Mouse (Mus musculus) right cerebral cortex, postnatal 25 days (tissue): ENCODE data around the gene Gm17535.
"Not testable (repeated sequence)": the region's sequence is repeated elsewhere in the genome, so short reads cannot be mapped to it uniquely, and the experiment has no call there.

Experiments
- DNase-seq: peaks from one replicate; pipeline ENCODE4 v3.0.0; 2022

Gm17535 gene

GRCm38 (mm10) chr9:3024912-3025467 is 9.4 kb upstream of the Gm17535 start, which contains the start of gene Gm10717:
Gene Gm10717, plus strand, starts transcription at chr9:3025417.
- peak; percentile 5 for DNase-seq

GRCm38 (mm10) chr9:3025653-3026052 is 8.7 kb upstream of the Gm17535 start:
- peak; percentile 47 for DNase-seq

GRCm38 (mm10) chr9:3026136-3026535 is 8.3 kb upstream of the Gm17535 start:
- not testable (repeated sequence) for DNase-seq

- DNase-seq: not testable (repeated sequence)
Measured at GRCm38 (mm10) chr9:3026741-3027140, 7.7 kb upstream of the Gm17535 start.

GRCm38 (mm10) chr9:3027200-3027599 is 7.2 kb upstream of the Gm17535 start:
- DNase-seq: not testable (repeated sequence)

GRCm38 (mm10) chr9:3029276-3030000 is 5.0 kb upstream of the Gm17535 start:
- DNase-seq: not testable (repeated sequence)

- DNase-seq: not testable (repeated sequence)
Measured at GRCm38 (mm10) chr9:3030677-3031318, 3.6 kb upstream of the Gm17535 start.

- not testable (repeated sequence) for DNase-seq
Measured at GRCm38 (mm10) chr9:3036577-3036976, 2.2 kb downstream of the Gm17535 start, which contains the start of gene Gm10715. Gene Gm10715, plus strand, starts transcription at chr9:3036877.

- DNase-seq: not testable (repeated sequence)
Measured at GRCm38 (mm10) chr9:3038161-3038560, 3.8 kb downstream of the Gm17535 start.
